Mouse (Mus musculus) stomach, embryonic 14.5 days (tissue): ENCODE measurements around the gene Gm9913. TPM values are rescaled to one million over a fixed set of nuclear protein-coding genes. Genes with fewer than 3 reads are reported as not detected.

Source experiments
- ATAC-seq: fragments of 200-750 bp; cut with Nextera tagmentation; 2 replicates; pipeline ENCODE4 v1.8.0; 2017; ENCODE audit warnings: low read depth, moderate TSS enrichment; ENCODE audit not compliant: insufficient number of reproducible peaks, insufficient read depth, low FRiP score
- H3K27ac ChIP-seq: fragments of 300-500 bp; sonication (generic); 2 replicates; pipeline ENCODE4 v1.5.1; 2014; ENCODE audit warnings: mild to moderate bottlenecking, low read length, moderate library complexity, mixed read lengths
- H3K27me3 ChIP-seq: fragments of 300-500 bp; sonication (generic); 2 replicates; pipeline ENCODE4 v1.6.1; 2014; ENCODE audit warnings: low read length, control low read depth, mixed read lengths; ENCODE audit not compliant: control insufficient read depth, insufficient read depth
- H3K36me3 ChIP-seq: fragments of 300-500 bp; sonication (generic); 2 replicates; pipeline ENCODE4 v1.6.1; 2014; ENCODE audit warnings: mild to moderate bottlenecking, control low read depth, low read length, moderate library complexity, mixed read lengths; ENCODE audit not compliant: control insufficient read depth, insufficient read depth
- H3K4me1 ChIP-seq: fragments of 300-500 bp; sonication (generic); 2 replicates; pipeline ENCODE4 v1.6.1; 2014; ENCODE audit warnings: low read length, control low read depth, mixed read lengths; ENCODE audit not compliant: control insufficient read depth, insufficient read depth
- H3K4me2 ChIP-seq: fragments of 300-500 bp; sonication (generic); replicated peaks from 2 replicates; pipeline ENCODE4 v1.6.1; 2014; ENCODE audit warnings: low read depth, low read length, control low read depth
- H3K4me3 ChIP-seq: fragments of 300-500 bp; sonication (generic); 2 replicates; pipeline ENCODE4 v1.5.1; 2014; ENCODE audit warnings: low read depth, low read length, control low read depth
- H3K9ac ChIP-seq: fragments of 300-500 bp; sonication (generic); replicated peaks from 2 replicates; pipeline ENCODE4 v1.6.1; 2014; ENCODE audit warnings: low read depth, mild to moderate bottlenecking, control low read depth, low read length, moderate library complexity, mixed read lengths
- H3K9me3 ChIP-seq: fragments of 300-500 bp; sonication (generic); 2 replicates; pipeline ENCODE4 v1.6.1; 2016; ENCODE audit warnings: low read depth, low read length, control low read depth; ENCODE audit not compliant: control insufficient read depth
- WGBS: fragments of 180-500 bp; shearing (Covaris S2); extraction: QIAGEN DNeasy Blood & Tissue Kit; methylation state at CpG from one replicate; pipeline ENCODE4 v1.1.7; 2014; 5-methylcytosine and 5-hydroxymethylcytosine counted together
- polyA plus RNA-seq: library from polyadenylated mRNA; unstranded; fragments of >200 nt; fragmentation: Nextera tagmentation; extraction: Ambion mirVana; gene quantifications from 2 replicates; pipeline ENCODE4 v1.2.1, GENCODE M21; 2014

Gene Gm9913
- polyA plus RNA-seq, result 0.39 and 0.66 TPM in 2 replicates

GRCm38 (mm10) chr2:125505006-125505745, at the start of gene Gm9913:
Gene Gm9913 (plus strand): TSS chr2:125505089.
- Histone ChIP-seq H3K27ac (peak within 1 kb of the TSS; percentile 94), H3K27me3 (no peaks in the 10 kb centered on the region), H3K9me3 (no peaks in the 10 kb centered on the region), H3K4me2 (peak within 1 kb of the TSS; percentile 76), H3K4me3 (peak within 1 kb of the TSS; percentile 84), H3K36me3 (no peaks in the 10 kb centered on the region), H3K9ac (peak within 1 kb of the TSS; percentile 74), H3K4me1 (peaks cover 4% of the 10 kb centered on the region; the same call in 1 of the 2 replicates)
- peak; percentile 8; the same call in 1 of the 2 replicates for ATAC-seq
- 1% methylated on average over 45 of the region's 45 CpGs for WGBS

GRCm38 (mm10) chr2:125456059-125456789, 48.7 kb upstream of the Gm9913 start:
- Histone ChIP-seq H3K4me1 (0 out of 2 replicates have a peak, but pooled peaks cover 3% of the 10 kb centered on the region), H3K9me3 (no peaks in the 10 kb centered on the region), H3K27ac (no peak overlapping the region), H3K27me3 (no peaks in the 10 kb centered on the region), H3K36me3 (no peaks in the 10 kb centered on the region), H3K4me3 (no peak overlapping the region), H3K9ac (no peak overlapping the region), H3K4me2 (no peak overlapping the region)
- WGBS, result 86% methylated on average over 15 of the region's 15 CpGs
- no peak for ATAC-seq

GRCm38 (mm10) chr2:125459087-125459486, 45.8 kb upstream of the Gm9913 start:
- Histone ChIP-seq H3K27me3 (no peaks in the 10 kb centered on the region), H3K4me1 (0 out of 2 replicates have a peak, but pooled peaks cover 3% of the 10 kb centered on the region), H3K4me3 (no peak overlapping the region), H3K9me3 (no peaks in the 10 kb centered on the region), H3K36me3 (no peaks in the 10 kb centered on the region), H3K9ac (no peak overlapping the region), H3K27ac (peak overlapping the region; percentile 1; the same call in 1 of the 2 replicates), H3K4me2 (no peak overlapping the region)
- WGBS, result 55% methylated on average over 3 of the region's 3 CpGs
- no peak for ATAC-seq

- H3K4me2 ChIP-seq, result no peak overlapping the region
- ATAC-seq, result no peak
- H3K27ac ChIP-seq, result no peak overlapping the region
- H3K4me3 ChIP-seq, result no peak overlapping the region
- 0 out of 2 replicates have a peak, but pooled peaks cover 2% of the 10 kb centered on the region for H3K4me1 ChIP-seq
- H3K27me3 ChIP-seq, result no peaks in the 10 kb centered on the region
- WGBS, result 83% methylated on average over 6 of the region's 6 CpGs
- peaks cover 13% of the 10 kb centered on the region; the same call in 1 of the 2 replicates for H3K36me3 ChIP-seq
- no peaks in the 10 kb centered on the region for H3K9me3 ChIP-seq
- H3K9ac ChIP-seq, result no peak overlapping the region
These were observed 40.9 kb upstream of the Gm9913 start for GRCm38 (mm10) chr2:125464036-125464435.

GRCm38 (mm10) chr2:125470553-125471295, 34.2 kb upstream of the Gm9913 start:
- no peak overlapping the region for H3K9ac ChIP-seq
- H3K4me3 ChIP-seq, result no peak overlapping the region
- no peaks in the 10 kb centered on the region for H3K27me3 ChIP-seq
- no peaks in the 10 kb centered on the region for H3K9me3 ChIP-seq
- 48% methylated on average over 8 of the region's 8 CpGs for WGBS
- ATAC-seq, result no peak
- H3K4me1 ChIP-seq, result peaks cover 10% of the 10 kb centered on the region; the same call in 1 of the 2 replicates
- no peak overlapping the region for H3K4me2 ChIP-seq
- peak overlapping the region; percentile 53; the same call in 1 of the 2 replicates for H3K27ac ChIP-seq
- peaks cover 7% of the 10 kb centered on the region; the same call in 1 of the 2 replicates for H3K36me3 ChIP-seq

GRCm38 (mm10) chr2:125471721-125472120, 33.2 kb upstream of the Gm9913 start:
- Histone ChIP-seq H3K4me1 (peaks cover 10% of the 10 kb centered on the region; the same call in 1 of the 2 replicates), H3K27me3 (no peaks in the 10 kb centered on the region), H3K27ac (no peak overlapping the region), H3K4me2 (no peak overlapping the region), H3K9me3 (no peaks in the 10 kb centered on the region), H3K9ac (no peak overlapping the region), H3K36me3 (peaks cover 3% of the 10 kb centered on the region; the same call in 1 of the 2 replicates), H3K4me3 (no peak overlapping the region)
- no peak for ATAC-seq
- 84% methylated on average over 4 of the region's 4 CpGs for WGBS

- H3K9ac ChIP-seq, result no peak overlapping the region
- no peaks in the 10 kb centered on the region; the same call in 1 of the 2 replicates for H3K36me3 ChIP-seq
- H3K4me2 ChIP-seq, result no peak overlapping the region
- H3K9me3 ChIP-seq, result no peaks in the 10 kb centered on the region
- 32% methylated on average over 2 of the region's 2 CpGs for WGBS
- no peak overlapping the region for H3K4me3 ChIP-seq
- peaks cover 10% of the 10 kb centered on the region; the same call in 1 of the 2 replicates for H3K4me1 ChIP-seq
- no peaks in the 10 kb centered on the region for H3K27me3 ChIP-seq
- H3K27ac ChIP-seq, result no peak overlapping the region
- no peak for ATAC-seq
These were observed 31.7 kb upstream of the Gm9913 start for GRCm38 (mm10) chr2:125473228-125473627.

- no peak overlapping the region for H3K9ac ChIP-seq
- no peak overlapping the region for H3K4me2 ChIP-seq
- WGBS, result 76% methylated on average over 5 of the region's 5 CpGs
- ATAC-seq, result no peak
- no peaks in the 10 kb centered on the region; the same call in 1 of the 2 replicates for H3K36me3 ChIP-seq
- no peaks in the 10 kb centered on the region for H3K9me3 ChIP-seq
- no peaks in the 10 kb centered on the region for H3K27me3 ChIP-seq
- H3K27ac ChIP-seq, result no peak overlapping the region
- no peak overlapping the region for H3K4me3 ChIP-seq
- peaks cover 11% of the 10 kb centered on the region; the same call in 1 of the 2 replicates for H3K4me1 ChIP-seq
These were observed 30.2 kb upstream of the Gm9913 start for GRCm38 (mm10) chr2:125474690-125475089.
